Mouse (Mus musculus) stomach, embryonic 14.5 days (tissue): ENCODE measurements around the gene Atp2b2. TPM values are rescaled to one million over a fixed set of nuclear protein-coding genes. Genes with fewer than 3 reads are reported as not detected.
A peak's percentile ranks its signal among the peaks of the same experiment; 100 is the strongest.
"Not testable (repeated sequence)": the region's sequence is repeated elsewhere in the genome, so short reads cannot be mapped to it uniquely, and the experiment has no call there.

Experiments
- ATAC-seq: fragments of 200-750 bp; cut with Nextera tagmentation; 2 replicates; pipeline ENCODE4 v1.8.0; 2017; ENCODE audit warnings: low read depth, moderate TSS enrichment; ENCODE audit not compliant: insufficient number of reproducible peaks, insufficient read depth, low FRiP score
- H3K27ac ChIP-seq: fragments of 300-500 bp; sonication (generic); 2 replicates; pipeline ENCODE4 v1.5.1; 2014; ENCODE audit warnings: mild to moderate bottlenecking, low read length, moderate library complexity, mixed read lengths
- H3K27me3 ChIP-seq: fragments of 300-500 bp; sonication (generic); 2 replicates; pipeline ENCODE4 v1.6.1; 2014; ENCODE audit warnings: low read length, control low read depth, mixed read lengths; ENCODE audit not compliant: control insufficient read depth, insufficient read depth
- H3K36me3 ChIP-seq: fragments of 300-500 bp; sonication (generic); 2 replicates; pipeline ENCODE4 v1.6.1; 2014; ENCODE audit warnings: mild to moderate bottlenecking, control low read depth, low read length, moderate library complexity, mixed read lengths; ENCODE audit not compliant: control insufficient read depth, insufficient read depth
- H3K4me1 ChIP-seq: fragments of 300-500 bp; sonication (generic); 2 replicates; pipeline ENCODE4 v1.6.1; 2014; ENCODE audit warnings: low read length, control low read depth, mixed read lengths; ENCODE audit not compliant: control insufficient read depth, insufficient read depth
- H3K4me2 ChIP-seq: fragments of 300-500 bp; sonication (generic); replicated peaks from 2 replicates; pipeline ENCODE4 v1.6.1; 2014; ENCODE audit warnings: low read depth, low read length, control low read depth
- H3K4me3 ChIP-seq: fragments of 300-500 bp; sonication (generic); 2 replicates; pipeline ENCODE4 v1.5.1; 2014; ENCODE audit warnings: low read depth, low read length, control low read depth
- H3K9ac ChIP-seq: fragments of 300-500 bp; sonication (generic); replicated peaks from 2 replicates; pipeline ENCODE4 v1.6.1; 2014; ENCODE audit warnings: low read depth, mild to moderate bottlenecking, control low read depth, low read length, moderate library complexity, mixed read lengths
- H3K9me3 ChIP-seq: fragments of 300-500 bp; sonication (generic); 2 replicates; pipeline ENCODE4 v1.6.1; 2016; ENCODE audit warnings: low read depth, low read length, control low read depth; ENCODE audit not compliant: control insufficient read depth
- WGBS: fragments of 180-500 bp; shearing (Covaris S2); extraction: QIAGEN DNeasy Blood & Tissue Kit; methylation state at CpG from one replicate; pipeline ENCODE4 v1.1.7; 2014; 5-methylcytosine and 5-hydroxymethylcytosine counted together
- polyA plus RNA-seq: library from polyadenylated mRNA; unstranded; fragments of >200 nt; fragmentation: Nextera tagmentation; extraction: Ambion mirVana; gene quantifications from 2 replicates; pipeline ENCODE4 v1.2.1, GENCODE M21; 2014

Atp2b2 gene
- polyA plus RNA-seq, 1 experiment from 2014 or later = 2.4 TPM

DNA sequence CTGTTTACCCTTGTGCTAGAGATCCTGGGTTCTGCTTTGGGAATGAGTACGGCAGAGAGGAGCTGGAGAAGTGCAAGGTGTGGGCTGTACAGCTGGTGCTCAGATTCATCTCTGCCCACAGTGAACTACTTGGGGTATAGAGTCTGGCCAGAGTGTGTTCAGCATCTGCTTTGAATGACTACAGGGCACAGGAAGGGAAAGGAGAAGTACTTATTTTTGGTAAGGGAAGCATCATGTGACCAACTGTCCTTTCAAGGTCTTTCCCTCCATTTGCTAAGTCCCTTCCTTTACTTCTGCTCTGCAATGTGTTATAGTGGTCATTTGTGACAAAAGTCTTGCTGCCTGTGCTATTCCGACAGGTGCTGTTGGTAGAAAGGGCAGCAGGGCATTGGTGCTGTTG is 328.1 kb downstream of the Atp2b2 start:
- Histone ChIP-seq H3K9me3 (no peaks in the 10 kb centered on the region), H3K4me2 (no peak overlapping the region), H3K27me3 (no peaks in the 10 kb centered on the region), H3K4me3 (no peak overlapping the region), H3K36me3 (peaks cover 68% of the 10 kb centered on the region), H3K9ac (no peak overlapping the region), H3K27ac (no peak overlapping the region), H3K4me1 (no peaks in the 10 kb centered on the region)
- WGBS = 82% methylated on average over 2 of the region's 2 CpGs
- no peak for ATAC-seq

DNA sequence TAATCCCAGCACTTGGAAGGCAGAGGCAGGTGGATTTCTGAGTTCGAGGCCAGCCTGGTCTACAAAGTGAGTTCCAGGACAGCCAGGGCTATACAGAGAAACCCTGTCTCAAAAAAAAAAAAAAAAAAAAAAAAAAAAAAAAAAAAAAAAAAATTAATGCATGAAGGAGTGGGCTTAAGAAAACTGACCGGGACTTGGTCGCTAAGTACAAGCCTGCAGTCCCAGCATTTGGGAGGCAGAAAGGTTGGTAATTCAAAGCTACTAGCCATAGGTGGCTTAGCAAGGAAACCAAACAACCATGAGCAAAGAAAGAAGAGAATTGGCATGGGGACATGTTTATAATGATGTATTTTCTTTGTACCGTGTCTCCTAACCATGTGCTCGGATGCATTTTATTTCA is 329.0 kb downstream of the Atp2b2 start:
- 86% methylated on average over 5 of the region's 5 CpGs for WGBS
- H3K36me3 ChIP-seq = peaks cover 75% of the 10 kb centered on the region
- not testable (repeated sequence) for H3K9ac ChIP-seq, H3K4me3 ChIP-seq, ATAC-seq, H3K4me1 ChIP-seq, H3K4me2 ChIP-seq, H3K9me3 ChIP-seq, H3K27me3 ChIP-seq, H3K27ac ChIP-seq

DNA sequence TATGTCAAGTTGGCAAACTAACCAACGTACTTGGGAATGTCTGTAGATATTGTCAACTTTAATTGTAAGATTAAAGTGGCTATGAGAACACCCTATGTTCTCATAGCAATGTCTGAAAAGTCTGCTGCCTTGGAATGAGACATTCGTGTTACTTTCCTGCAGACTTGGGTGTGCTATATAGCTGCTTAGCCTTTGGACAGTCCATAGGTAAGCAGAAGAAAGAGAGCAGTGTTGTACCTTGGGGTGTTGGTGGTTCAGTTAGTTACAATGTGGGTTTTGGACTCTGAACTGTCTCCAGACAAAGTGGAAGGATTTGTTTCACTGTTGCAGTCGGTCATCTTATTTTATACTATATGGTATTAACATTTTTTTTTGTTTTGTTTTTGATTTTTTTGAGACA is 329.7 kb downstream of the Atp2b2 start:
- H3K9ac ChIP-seq = no peak overlapping the region
- H3K9me3 ChIP-seq = no peaks in the 10 kb centered on the region
- H3K27me3 ChIP-seq = no peaks in the 10 kb centered on the region
- H3K27ac ChIP-seq = no peak overlapping the region
- WGBS = 94% methylated on average over 3 of the region's 3 CpGs
- H3K4me3 ChIP-seq = no peak overlapping the region
- peaks cover 81% of the 10 kb centered on the region for H3K36me3 ChIP-seq
- H3K4me1 ChIP-seq = no peaks in the 10 kb centered on the region
- no peak overlapping the region for H3K4me2 ChIP-seq
- ATAC-seq = no peak

DNA sequence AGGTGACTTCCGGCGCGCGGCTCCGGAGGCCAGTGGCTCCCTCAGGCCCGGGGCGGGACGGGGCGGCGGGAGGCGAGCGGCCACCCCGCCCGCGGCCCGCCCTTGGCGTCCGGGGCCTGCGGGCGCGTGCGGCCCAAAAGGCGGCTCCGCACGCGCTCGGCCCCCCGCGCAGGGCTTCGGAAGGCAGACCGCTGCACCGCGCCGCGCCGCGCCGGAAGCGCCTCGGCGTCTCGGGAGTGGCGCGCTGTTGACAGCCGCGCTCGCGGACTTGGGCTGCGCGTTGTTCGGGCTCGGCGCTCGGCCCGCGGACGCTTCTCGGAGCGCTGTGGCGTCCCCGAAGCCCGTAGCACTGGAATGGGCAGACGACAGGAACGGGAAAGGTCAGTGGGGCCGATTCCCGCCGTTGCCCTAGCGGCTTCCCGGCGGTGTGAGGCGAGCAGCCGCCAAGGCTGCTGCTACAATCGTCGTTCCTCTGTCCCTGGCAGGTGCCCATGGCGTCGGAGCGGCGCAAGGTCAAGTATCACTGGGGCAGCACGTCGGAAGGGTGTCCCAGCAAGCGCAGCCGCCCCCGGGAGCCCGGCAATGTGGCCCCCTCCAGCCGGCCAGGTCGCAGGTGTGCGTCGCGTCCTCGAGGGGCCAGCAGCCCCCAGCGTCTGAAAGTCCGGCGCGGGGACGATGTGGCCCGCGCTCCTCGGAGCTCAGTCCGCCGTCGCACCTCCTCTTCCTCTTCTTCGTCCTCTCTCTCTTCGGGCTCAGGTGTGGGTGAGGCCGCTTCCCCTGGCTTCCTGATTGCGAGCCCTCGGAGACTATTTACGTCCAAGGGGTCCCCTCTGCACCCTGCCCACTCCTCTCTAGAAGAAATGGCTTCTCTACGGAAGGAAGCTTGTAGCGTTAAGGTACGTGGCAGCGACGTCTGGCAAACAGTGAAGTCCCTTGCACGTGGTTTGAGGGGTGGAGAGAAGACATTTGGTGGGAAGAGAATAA is 344.9 kb downstream of the Atp2b2 start:
- no peaks in the 10 kb centered on the region for H3K27me3 ChIP-seq
- peak overlapping the region; percentile 97 for H3K4me2 ChIP-seq
- ATAC-seq = no peak; the same call in none of the 2 replicates
- no peaks in the 10 kb centered on the region for H3K9me3 ChIP-seq
- peak overlapping the region; percentile 95 for H3K4me3 ChIP-seq
- peaks cover 21% of the 10 kb centered on the region for H3K36me3 ChIP-seq
- peak overlapping the region; percentile 81 for H3K9ac ChIP-seq
- under 1% methylated on average over 105 of the region's 113 CpGs for WGBS
- H3K4me1 ChIP-seq = peaks cover 17% of the 10 kb centered on the region; the same call in 1 of the 2 replicates
- H3K27ac ChIP-seq = peak overlapping the region; percentile 90

DNA sequence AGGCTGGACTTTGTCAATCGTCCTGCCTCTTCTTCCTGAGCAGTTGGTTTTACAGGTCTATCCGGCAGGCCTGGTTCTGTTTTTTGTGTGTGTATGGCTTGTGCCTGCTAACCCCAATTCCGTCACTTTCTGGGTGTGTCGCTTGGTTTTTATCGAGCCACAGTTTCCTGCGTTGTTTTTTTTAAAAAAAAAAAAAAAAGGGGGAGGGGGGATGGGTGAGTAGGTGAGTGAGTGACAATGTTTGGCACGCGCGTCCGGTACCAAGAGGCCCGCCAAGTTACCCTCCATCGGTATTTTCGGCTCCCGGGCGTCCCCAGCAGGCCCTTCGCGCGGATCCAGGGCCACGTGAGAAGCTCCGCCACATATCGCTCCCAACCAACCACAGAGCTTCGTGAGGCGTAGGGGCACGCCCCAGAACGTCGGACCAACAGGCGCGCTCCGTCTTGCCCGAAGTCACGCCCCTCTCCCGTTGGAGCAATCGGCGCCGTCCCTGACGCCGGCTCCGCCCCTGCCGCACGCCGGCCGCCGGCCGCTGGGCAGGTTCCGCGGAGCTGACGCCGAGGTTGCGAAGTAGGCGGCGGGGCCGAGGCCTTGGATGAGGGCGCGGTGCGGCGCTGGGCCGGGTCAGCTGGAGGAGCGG is 345.7 kb downstream of the Atp2b2 start, which contains the start of gene Tatdn2:
Tatdn2 (plus strand) TSS at position 469 of the 640 bp plus-strand sequence.
- Histone ChIP-seq H3K9ac (peak within 1 kb of the TSS; percentile 81), H3K4me2 (peak within 1 kb of the TSS; percentile 97), H3K4me1 (peaks cover 17% of the 10 kb centered on the region; the same call in 1 of the 2 replicates), H3K27ac (peak within 1 kb of the TSS; percentile 90), H3K27me3 (no peaks in the 10 kb centered on the region), H3K36me3 (peaks cover 15% of the 10 kb centered on the region), H3K9me3 (no peaks in the 10 kb centered on the region), H3K4me3 (peak within 1 kb of the TSS; percentile 95)
- peak; percentile 98 for ATAC-seq
- under 1% methylated on average over 58 of the region's 58 CpGs for WGBS

DNA sequence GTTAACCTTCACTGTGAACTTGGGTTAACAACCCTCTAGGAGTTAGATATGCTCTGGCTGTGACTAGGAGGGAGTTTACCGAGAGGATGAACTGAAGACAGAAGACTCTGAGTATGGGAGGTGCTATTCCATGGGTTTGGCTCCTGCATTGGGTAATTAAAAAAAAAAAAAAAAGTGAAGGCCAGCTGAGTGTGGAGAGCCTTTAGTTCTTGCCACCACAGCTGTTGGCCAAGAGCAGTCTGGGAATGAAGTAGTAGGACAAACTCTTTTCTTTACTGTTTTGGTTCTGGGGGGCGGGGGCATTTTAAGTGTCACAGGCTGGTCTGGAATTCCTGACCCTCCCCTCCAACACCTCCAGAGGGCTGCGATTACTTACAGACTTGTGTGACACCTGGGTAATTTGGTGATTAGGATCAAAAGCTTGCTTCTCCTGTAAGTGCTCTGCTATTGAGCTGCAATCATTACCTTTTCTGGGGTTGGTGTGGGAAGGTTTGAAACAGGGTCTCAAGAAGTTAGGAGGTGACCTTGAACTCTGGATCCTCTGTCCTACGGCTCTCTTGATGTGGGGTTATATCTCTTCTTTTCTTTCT is 346.6 kb downstream of the Atp2b2 start:
- Histone ChIP-seq H3K9me3 (no peaks in the 10 kb centered on the region), H3K9ac (0 out of 2 replicates have a peak overlapping the region, but pooled peaks have one; percentile 6), H3K27ac (peak overlapping the region; percentile 90), H3K4me3 (peak overlapping the region; percentile 95), H3K27me3 (no peaks in the 10 kb centered on the region), H3K36me3 (peaks cover 9% of the 10 kb centered on the region), H3K4me1 (peaks cover 17% of the 10 kb centered on the region; the same call in 1 of the 2 replicates), H3K4me2 (peak overlapping the region; percentile 44)
- no peak for ATAC-seq
- 54% methylated on average over 4 of the region's 4 CpGs for WGBS

DNA sequence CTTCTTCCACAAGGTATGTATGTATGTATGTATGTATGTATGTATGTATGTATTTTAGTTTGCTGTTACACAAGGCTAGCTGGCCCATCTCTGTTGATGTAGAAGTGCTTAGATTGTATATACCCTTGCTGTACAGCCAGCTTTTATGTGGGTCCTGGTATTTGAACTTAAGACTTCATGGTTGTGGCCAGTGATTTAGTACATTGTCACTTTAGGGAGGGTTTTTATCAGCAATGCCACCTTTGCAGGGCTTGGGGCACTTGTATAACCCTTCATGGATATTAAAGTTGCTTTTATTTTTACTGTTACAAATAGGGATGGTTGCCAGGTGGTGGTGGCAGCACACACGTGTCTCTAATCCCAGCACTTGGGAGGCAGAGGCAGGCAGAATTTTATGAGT is 347.2 kb downstream of the Atp2b2 start:
- Histone ChIP-seq H3K4me2 (no peak overlapping the region), H3K27ac (no peak overlapping the region), H3K9ac (no peak overlapping the region), H3K27me3 (no peaks in the 10 kb centered on the region), H3K4me3 (no peak overlapping the region), H3K36me3 (peaks cover 7% of the 10 kb centered on the region), H3K9me3 (no peaks in the 10 kb centered on the region), H3K4me1 (peaks cover 23% of the 10 kb centered on the region; the same call in 1 of the 2 replicates)
- 57% methylated on average over 1 of the region's 1 CpGs for WGBS
- ATAC-seq = no peak
